Mouse (Mus musculus) liver, postnatal 0 days (tissue): ENCODE measurements around the gene Arhgap25.

Source experiments
- CTCF ChIP-seq: sonication (generic); IDR thresholded peaks from 2 replicates; pipeline ENCODE4 v1.5.1; 2016; ENCODE audit warnings: antibody characterized with exemption, low read depth
- EP300 ChIP-seq: IDR thresholded peaks from 2 replicates; pipeline ENCODE4 v1.6.1; 2016; ENCODE audit warnings: antibody characterized with exemption, low read depth, mild to moderate bottlenecking

GRCm38 (mm10) chr6:87520572-87520971 is 12.5 kb downstream of the Arhgap25 start:
- TF ChIP-seq CTCF (no peak), EP300 (no peak)
